Comparison of ENCODE assay signal across 25 mouse cellular contexts in the genomic region with DNA sequence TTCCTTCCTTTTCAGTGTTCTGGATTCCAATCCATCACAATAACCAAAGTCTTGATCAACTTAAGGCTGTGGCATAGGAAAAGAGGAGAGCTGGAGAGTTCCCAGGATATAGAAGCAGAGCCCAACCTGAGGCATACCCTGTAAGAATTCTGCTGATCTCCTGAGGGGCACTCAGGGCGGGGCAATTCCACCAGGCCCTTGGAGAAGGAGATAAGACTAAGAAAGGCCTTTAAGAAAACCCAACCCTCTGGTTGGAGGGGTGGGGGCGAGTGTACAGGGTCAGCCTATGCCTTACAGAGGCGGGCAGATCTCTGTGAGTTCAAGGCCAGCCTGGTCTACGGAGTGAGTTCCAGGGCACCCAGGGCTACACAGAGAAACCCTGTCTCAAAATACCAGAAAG. TPM values are rescaled to one million over a fixed set of nuclear protein-coding genes. Genes with fewer than 3 reads are reported as not detected.
DNase-seq lines count a peak whose midpoint lies in the region; ATAC-seq lines count a peak whose summit lies in the region.
"Had no signal": no experiment of that assay in that cellular context is flagged by ENCODE, and none has a peak within 500 bp of the region (broad histone marks: within the 10 kb centered on the region; RNA-seq: fewer than 3 reads in every experiment).

No protein-coding gene starts in this region.

- no peak for DNase-seq in heart, postnatal 14 days
- DNase-seq in kidney, adult 8-10 months: no peak
- no peak for DNase-seq in liver, embryonic 11.5 days (ENCODE audit: low spot score)
- DNase-seq in left cerebral cortex, postnatal 10 days (ENCODE audit: extremely low spot score in 1 of 2, low spot score in 2 of 2): no peak
- DNase-seq: adrenal gland, adult 2 months; cerebellum, adult 11-12 months; cerebellum, postnatal 10 days; gastrocnemius, postnatal 10 days; heart, adult 2 months; layer of hippocampus, adult 9-11 months had no signal

- H3K27me3 ChIP-seq in heart, embryonic 12.5 days (replicated peaks): no peaks in the 10 kb centered on the region
- no peaks in the 10 kb centered on the region for H3K27me3 ChIP-seq in kidney, embryonic 16.5 days (ENCODE audit: insufficient read depth, low read length)
- no peaks in the 10 kb centered on the region for H3K27me3 ChIP-seq in liver, embryonic 11.5 days (replicated peaks; ENCODE audit: control insufficient read depth, insufficient read depth, low read length)
- H3K27me3 ChIP-seq: forebrain, embryonic 15.5 days; hindbrain, embryonic 15.5 days had no signal

- peak overlapping the region; percentile 32; the same call in 1 of the 2 replicates for H3K27ac ChIP-seq in heart, embryonic 12.5 days (ENCODE audit: poor library complexity, severe bottlenecking)
- peak overlapping the region; percentile 44; the same call in 1 of the 2 replicates for H3K27ac ChIP-seq in kidney, embryonic 16.5 days (ENCODE audit: low read length)
- no peak overlapping the region for H3K27ac ChIP-seq in liver, embryonic 11.5 days (ENCODE audit: low read depth, low read length)
- H3K27ac ChIP-seq: embryonic facial prominence, embryonic 10.5 days; forebrain, embryonic 15.5 days; heart, adult 2 months; hindbrain, embryonic 15.5 days; limb, embryonic 10.5 days; macrophage; midbrain, embryonic 10.5 days; neural tube, embryonic 13.5 days had no signal

- WGBS in heart, embryonic 12.5 days: 53% methylated on average over 3 of the region's 4 CpGs
- 96% methylated on average over 3 of the region's 4 CpGs for WGBS in kidney, embryonic 16.5 days
- 55% methylated on average over 4 of the region's 4 CpGs for WGBS in liver, embryonic 11.5 days

- peaks cover 75% of the 10 kb centered on the region for H3K4me1 ChIP-seq in heart, embryonic 12.5 days (replicated peaks)
- H3K4me1 ChIP-seq in kidney, embryonic 16.5 days (ENCODE audit: insufficient read depth, low read length): peaks cover 31% of the 10 kb centered on the region
- peaks cover 29% of the 10 kb centered on the region for H3K4me1 ChIP-seq in liver, embryonic 11.5 days (replicated peaks; ENCODE audit: control insufficient read depth, insufficient read depth, low read length)
- H3K4me1 ChIP-seq: forebrain, embryonic 15.5 days; hindbrain, embryonic 15.5 days had no signal

- no peak overlapping the region for H3K4me3 ChIP-seq in heart, embryonic 12.5 days
- no peak overlapping the region for H3K4me3 ChIP-seq in kidney, embryonic 16.5 days (ENCODE audit: low read length)
- H3K4me3 ChIP-seq in liver, embryonic 11.5 days (ENCODE audit: low read depth, low read length): no peak overlapping the region
- H3K4me3 ChIP-seq: embryonic facial prominence, embryonic 10.5 days; forebrain, embryonic 15.5 days; heart, adult 2 months; hindbrain, embryonic 15.5 days; limb, embryonic 10.5 days; midbrain, embryonic 10.5 days; myocyte; neural tube, embryonic 13.5 days had no signal

- H3K36me3 ChIP-seq in heart, embryonic 12.5 days: no peaks in the 10 kb centered on the region
- H3K36me3 ChIP-seq in kidney, embryonic 16.5 days (ENCODE audit: insufficient read depth, low read length): no peaks in the 10 kb centered on the region
- no peaks in the 10 kb centered on the region for H3K36me3 ChIP-seq in liver, embryonic 11.5 days (ENCODE audit: control insufficient read depth, insufficient read depth, low read length)
- H3K36me3 ChIP-seq: embryonic facial prominence, embryonic 10.5 days; forebrain, embryonic 15.5 days; hindbrain, embryonic 15.5 days; limb, embryonic 10.5 days; midbrain, embryonic 10.5 days; neural tube, embryonic 13.5 days had no signal

- ATAC-seq in heart, embryonic 12.5 days (ENCODE audit: insufficient number of reproducible peaks, low FRiP score): no peak
- no peak for ATAC-seq in kidney, embryonic 16.5 days (ENCODE audit: low FRiP score, low TSS enrichment)
- ATAC-seq in liver, embryonic 11.5 days (replicated peaks; ENCODE audit: low FRiP score): peak; percentile 81
- ATAC-seq in megakaryocyte-erythroid progenitor cell, adult 5-6 weeks (replicated peaks; ENCODE audit: low FRiP score, low TSS enrichment, poor library complexity, severe bottlenecking): 0 out of 2 replicates have a peak, but pooled peaks have one; percentile 12
- ATAC-seq: CD4-positive, CD25-positive, alpha-beta regulatory T cell, adult 4 months; forebrain, embryonic 15.5 days; lung, postnatal 0 days; midbrain, embryonic 16.5 days; Patski had no signal

- H3K9ac ChIP-seq in heart, embryonic 12.5 days: no peak overlapping the region
- H3K9ac ChIP-seq in kidney, embryonic 16.5 days (replicated peaks; ENCODE audit: low read length): no peak overlapping the region
- no peak overlapping the region for H3K9ac ChIP-seq in liver, embryonic 11.5 days (ENCODE audit: low read depth, low read length)
- H3K9ac ChIP-seq: forebrain, embryonic 15.5 days; hindbrain, embryonic 15.5 days; neural tube, embryonic 13.5 days had no signal

- intact Hi-C loops in heart, postnatal 14 days (cut with DNase I): loop anchor here (5.0 kb wide), 1 partner anchor 49 kb away; no protein-coding TSS in a partner anchor
- intact Hi-C loops in left cerebral cortex, postnatal 10 days (cut with DNase I): no loop called here

- H3K4me2 ChIP-seq in heart, embryonic 12.5 days: no peak overlapping the region
- H3K4me2 ChIP-seq in kidney, embryonic 16.5 days (replicated peaks; ENCODE audit: low read depth, low read length): no peak overlapping the region
- peak overlapping the region; percentile 6; the same call in 1 of the 2 replicates for H3K4me2 ChIP-seq in liver, embryonic 11.5 days
- H3K4me2 ChIP-seq: forebrain, embryonic 15.5 days; hindbrain, embryonic 15.5 days; neural tube, embryonic 13.5 days had no signal

- H3K9me3 ChIP-seq in heart, embryonic 12.5 days (replicated peaks): 0 out of 2 replicates have a peak, but pooled peaks cover 3% of the 10 kb centered on the region
- no peaks in the 10 kb centered on the region for H3K9me3 ChIP-seq in kidney, embryonic 16.5 days (ENCODE audit: low read length)
- no peaks in the 10 kb centered on the region for H3K9me3 ChIP-seq in liver, embryonic 11.5 days (ENCODE audit: control insufficient read depth, low read length)
- H3K9me3 ChIP-seq: embryonic facial prominence, embryonic 10.5 days; forebrain, embryonic 15.5 days; hindbrain, embryonic 15.5 days; limb, embryonic 10.5 days; neural tube, embryonic 13.5 days had no signal

RNA-seq across cellular contexts. Expression of gene Add3, which starts 13.7 kb away (rescaled TPM):
- polyA plus RNA-seq in heart, embryonic 12.5 days (2016; fragmentation: Nextera tagmentation; extraction: Ambion mirVana): 154 and 157 TPM in 2 replicates
- 10 to 100 TPM; 63.4 to 65.2 TPM for total RNA-seq in heart, postnatal 14 days (2021)
- polyA plus RNA-seq in kidney, embryonic 16.5 days (2015; fragmentation: Nextera tagmentation; extraction: Ambion mirVana): 85.1 and 87.0 TPM in 2 replicates
- 65.0 and 69.0 TPM in 2 replicates for polyA plus RNA-seq in liver, embryonic 11.5 days (2014; fragmentation: Nextera tagmentation; extraction: Ambion mirVana)
- 21.4 and 29.3 TPM in 2 replicates for total RNA-seq in megakaryocyte-erythroid progenitor cell, adult 5-6 weeks (2014; fragmentation: Nextera tagmentation)
- 37.2 and 52.9 TPM in 2 replicates for total RNA-seq in megakaryocyte-erythroid progenitor cell, adult 5-6 weeks (2017)
- 100 to 1,000 TPM; 113 to 114 TPM for total RNA-seq in left cerebral cortex, postnatal 10 days (2021)

Comparison
In these comparisons a context has a peak if more than half of its experiments do, and no peak if none do; other contexts are left out.
1. ATAC-seq: peak in liver, embryonic 11.5 days (single experiment) and megakaryocyte-erythroid progenitor cell, adult 5-6 weeks (single experiment); none in heart, embryonic 12.5 days (single experiment) and kidney, embryonic 16.5 days (single experiment).